11 mouse cellular contexts compared by ENCODE assay signal in genomic region chr17:29399241-29399910, GRCm38 (mm10). TPM values are rescaled to one million over a fixed set of nuclear protein-coding genes. Genes with fewer than 3 reads are reported as not detected.
A peak's percentile ranks its signal among the peaks of the same experiment; 100 is the strongest.
DNase-seq lines count a peak whose midpoint lies in the region; ATAC-seq lines count a peak whose summit lies in the region.
"Had no signal": no experiment of that assay in that cellular context is flagged by ENCODE, and none has a peak within 500 bp of the region (broad histone marks: within the 10 kb centered on the region; RNA-seq: fewer than 3 reads in every experiment).

No protein-coding gene starts in this region.

- H3K9me3 ChIP-seq in embryonic facial prominence, embryonic 11.5 days (replicated peaks; ENCODE audit: control insufficient read depth, low read length): no peaks in the 10 kb centered on the region
- H3K9me3 ChIP-seq in embryonic facial prominence, embryonic 10.5 days: no peaks in the 10 kb centered on the region
- no peaks in the 10 kb centered on the region for H3K9me3 ChIP-seq in midbrain, embryonic 11.5 days (ENCODE audit: control insufficient read depth, low read length)
- H3K9me3 ChIP-seq in midbrain, embryonic 13.5 days: no peaks in the 10 kb centered on the region
- H3K9me3 ChIP-seq in liver, embryonic 12.5 days (replicated peaks): no peaks in the 10 kb centered on the region
- H3K9me3 ChIP-seq in stomach, embryonic 15.5 days: no peaks in the 10 kb centered on the region
- H3K9me3 ChIP-seq: heart, embryonic 12.5 days; limb, embryonic 15.5 days had no signal

- WGBS in embryonic facial prominence, embryonic 11.5 days: 31% methylated on average over 14 of the region's 14 CpGs
- WGBS in embryonic facial prominence, embryonic 10.5 days: 33% methylated on average over 14 of the region's 14 CpGs
- 30% methylated on average over 14 of the region's 14 CpGs for WGBS in midbrain, embryonic 11.5 days
- WGBS in midbrain, embryonic 13.5 days: 43% methylated on average over 14 of the region's 14 CpGs
- 68% methylated on average over 13 of the region's 14 CpGs for WGBS in liver, embryonic 12.5 days (ENCODE audit: insufficient replicate concordance)
- WGBS in stomach, embryonic 15.5 days: 55% methylated on average over 14 of the region's 14 CpGs

- H3K27me3 ChIP-seq in embryonic facial prominence, embryonic 11.5 days (ENCODE audit: control insufficient read depth, insufficient read depth, low read length): no peaks in the 10 kb centered on the region
- H3K27me3 ChIP-seq in embryonic facial prominence, embryonic 10.5 days (replicated peaks; ENCODE audit: low read depth, poor library complexity, severe bottlenecking): peaks cover 41% of the 10 kb centered on the region
- peaks cover 2% of the 10 kb centered on the region for H3K27me3 ChIP-seq in midbrain, embryonic 11.5 days (ENCODE audit: control insufficient read depth, insufficient read depth, low read length)
- H3K27me3 ChIP-seq in midbrain, embryonic 13.5 days: peaks cover 24% of the 10 kb centered on the region
- peaks cover 4% of the 10 kb centered on the region; the same call in 1 of the 2 replicates for H3K27me3 ChIP-seq in liver, embryonic 12.5 days (replicated peaks)
- no peaks in the 10 kb centered on the region for H3K27me3 ChIP-seq in stomach, embryonic 15.5 days (replicated peaks)
- H3K27me3 ChIP-seq: heart, embryonic 12.5 days; limb, embryonic 15.5 days had no signal

- no peak overlapping the region for H3K4me3 ChIP-seq in embryonic facial prominence, embryonic 11.5 days (ENCODE audit: low read depth, low read length)
- H3K4me3 ChIP-seq in embryonic facial prominence, embryonic 10.5 days: no peak overlapping the region
- H3K4me3 ChIP-seq in midbrain, embryonic 11.5 days (ENCODE audit: low read depth, low read length): no peak overlapping the region
- no peak overlapping the region for H3K4me3 ChIP-seq in midbrain, embryonic 13.5 days (replicated peaks)
- no peak overlapping the region for H3K4me3 ChIP-seq in liver, embryonic 12.5 days
- no peak overlapping the region for H3K4me3 ChIP-seq in stomach, embryonic 15.5 days (replicated peaks)
- H3K4me3 ChIP-seq: heart, embryonic 12.5 days had no signal

- DNase-seq in embryonic facial prominence, embryonic 11.5 days (ENCODE audit: low spot score): peak; percentile 24
- DNase-seq in embryonic facial prominence, embryonic 10.5 days (ENCODE audit: low spot score): no peak
- DNase-seq in midbrain, embryonic 11.5 days (ENCODE audit: low spot score, missing footprints): peak; percentile 85
- no peak for DNase-seq in cerebellum, postnatal 4 days (ENCODE audit: low spot score in 2 of 2)
- DNase-seq: cerebellum, adult 9-10 months had no signal

- H3K27ac ChIP-seq in embryonic facial prominence, embryonic 11.5 days (replicated peaks; ENCODE audit: low read depth, low read length): no peak overlapping the region
- no peak overlapping the region; the same call in 1 of the 2 replicates for H3K27ac ChIP-seq in embryonic facial prominence, embryonic 10.5 days (replicated peaks)
- H3K27ac ChIP-seq in midbrain, embryonic 11.5 days (ENCODE audit: low read depth, low read length): no peak overlapping the region
- H3K27ac ChIP-seq in midbrain, embryonic 13.5 days: no peak overlapping the region
- peak overlapping the region; percentile 93 for H3K27ac ChIP-seq in liver, embryonic 12.5 days
- H3K27ac ChIP-seq in stomach, embryonic 15.5 days: peak overlapping the region; percentile 76; the same call in 1 of the 2 replicates

- H3K4me2 ChIP-seq in embryonic facial prominence, embryonic 11.5 days (ENCODE audit: low read depth, low read length): no peak overlapping the region
- H3K4me2 ChIP-seq in midbrain, embryonic 11.5 days: no peak overlapping the region
- H3K4me2 ChIP-seq in midbrain, embryonic 13.5 days (replicated peaks): no peak overlapping the region
- H3K4me2 ChIP-seq in liver, embryonic 12.5 days: peak overlapping the region; percentile 88; the same call in 1 of the 2 replicates
- H3K4me2 ChIP-seq in stomach, embryonic 15.5 days: no peak overlapping the region

- H3K36me3 ChIP-seq in embryonic facial prominence, embryonic 11.5 days (replicated peaks; ENCODE audit: control insufficient read depth, insufficient read depth, low read depth, low read length): no peaks in the 10 kb centered on the region
- H3K36me3 ChIP-seq in embryonic facial prominence, embryonic 10.5 days (replicated peaks): no peaks in the 10 kb centered on the region
- no peaks in the 10 kb centered on the region for H3K36me3 ChIP-seq in midbrain, embryonic 11.5 days (ENCODE audit: control insufficient read depth, insufficient read depth, low read length)
- H3K36me3 ChIP-seq in midbrain, embryonic 13.5 days: no peaks in the 10 kb centered on the region
- H3K36me3 ChIP-seq in liver, embryonic 12.5 days: no peaks in the 10 kb centered on the region
- no peaks in the 10 kb centered on the region for H3K36me3 ChIP-seq in stomach, embryonic 15.5 days
- H3K36me3 ChIP-seq: heart, embryonic 12.5 days; limb, embryonic 15.5 days had no signal

- H3K4me1 ChIP-seq in embryonic facial prominence, embryonic 11.5 days (ENCODE audit: control insufficient read depth, insufficient read depth, low read length): peaks cover 12% of the 10 kb centered on the region
- peaks cover 56% of the 10 kb centered on the region for H3K4me1 ChIP-seq in embryonic facial prominence, embryonic 10.5 days
- H3K4me1 ChIP-seq in midbrain, embryonic 11.5 days (ENCODE audit: control insufficient read depth, insufficient read depth, low read length): peaks cover 22% of the 10 kb centered on the region
- peaks cover 24% of the 10 kb centered on the region for H3K4me1 ChIP-seq in midbrain, embryonic 13.5 days (replicated peaks)
- peaks cover 57% of the 10 kb centered on the region for H3K4me1 ChIP-seq in liver, embryonic 12.5 days
- H3K4me1 ChIP-seq in stomach, embryonic 15.5 days: peaks cover 24% of the 10 kb centered on the region

- no peak overlapping the region; the same call in 1 of the 2 replicates for H3K9ac ChIP-seq in embryonic facial prominence, embryonic 11.5 days (replicated peaks; ENCODE audit: low read length)
- no peak overlapping the region for H3K9ac ChIP-seq in midbrain, embryonic 11.5 days (ENCODE audit: low read length)
- no peak overlapping the region for H3K9ac ChIP-seq in midbrain, embryonic 13.5 days (replicated peaks)
- H3K9ac ChIP-seq in liver, embryonic 12.5 days: peak overlapping the region; percentile 37
- H3K9ac ChIP-seq in stomach, embryonic 15.5 days: no peak overlapping the region
- H3K9ac ChIP-seq: limb, embryonic 15.5 days had no signal

- ATAC-seq in embryonic facial prominence, embryonic 11.5 days (replicated peaks; ENCODE audit: insufficient number of reproducible peaks, low FRiP score, low TSS enrichment, low read depth): no peak
- ATAC-seq in midbrain, embryonic 11.5 days (ENCODE audit: low FRiP score): no peak
- no peak for ATAC-seq in midbrain, embryonic 13.5 days
- ATAC-seq in liver, embryonic 12.5 days: no peak
- ATAC-seq in stomach, embryonic 15.5 days (ENCODE audit: insufficient read depth, low FRiP score, low read depth): no peak
- no peak for ATAC-seq in activated CD4-positive, CD25-positive, alpha-beta regulatory T cell, adult 4 months

RNA-seq across cellular contexts. Expression of gene Fgd2, which starts 38.7 kb away (rescaled TPM):
- 7.0 and 8.6 TPM in 2 replicates for polyA plus RNA-seq in embryonic facial prominence, embryonic 11.5 days (2014; fragmentation: Nextera tagmentation; extraction: Ambion mirVana)
- 10.2 and 12.3 TPM in 2 replicates for polyA plus RNA-seq in embryonic facial prominence, embryonic 10.5 days (2016; fragmentation: Nextera tagmentation; extraction: Ambion mirVana)
- polyA plus RNA-seq in midbrain, embryonic 11.5 days (2014; fragmentation: Nextera tagmentation; extraction: Ambion mirVana): 2.2 and 2.4 TPM in 2 replicates
- 3.2 and 3.3 TPM in 2 replicates for polyA plus RNA-seq in midbrain, embryonic 13.5 days (2015; fragmentation: Nextera tagmentation; extraction: Ambion mirVana)
- polyA plus RNA-seq in liver, embryonic 12.5 days (2016; fragmentation: Nextera tagmentation; extraction: Ambion mirVana): 5.1 and 5.9 TPM in 2 replicates
- polyA plus RNA-seq in stomach, embryonic 15.5 days (2015; fragmentation: Nextera tagmentation; extraction: Ambion mirVana): 11.3 and 12.5 TPM in 2 replicates
- polyA plus RNA-seq in activated CD4-positive, CD25-positive, alpha-beta regulatory T cell, adult 4 months (2017; shearing (Covaris generic)): 1 to 10 TPM in 1 of 2 experiments, under 1 TPM in 1; 0.79 to 2.5 TPM

RNA-seq across cellular contexts. Expression of gene Mtch1, which starts 51.6 kb away (rescaled TPM):
- 370 and 382 TPM in 2 replicates for polyA plus RNA-seq in embryonic facial prominence, embryonic 11.5 days (2014; fragmentation: Nextera tagmentation; extraction: Ambion mirVana)
- 278 and 280 TPM in 2 replicates for polyA plus RNA-seq in embryonic facial prominence, embryonic 10.5 days (2016; fragmentation: Nextera tagmentation; extraction: Ambion mirVana)
- polyA plus RNA-seq in midbrain, embryonic 11.5 days (2014; fragmentation: Nextera tagmentation; extraction: Ambion mirVana): 348 and 375 TPM in 2 replicates
- polyA plus RNA-seq in midbrain, embryonic 13.5 days (2015; fragmentation: Nextera tagmentation; extraction: Ambion mirVana): 398 and 461 TPM in 2 replicates
- polyA plus RNA-seq in liver, embryonic 12.5 days (2016; fragmentation: Nextera tagmentation; extraction: Ambion mirVana): 107 and 109 TPM in 2 replicates
- 250 and 272 TPM in 2 replicates for polyA plus RNA-seq in stomach, embryonic 15.5 days (2015; fragmentation: Nextera tagmentation; extraction: Ambion mirVana)
- 10 to 100 TPM; 14.6 to 18.4 TPM for polyA plus RNA-seq in activated CD4-positive, CD25-positive, alpha-beta regulatory T cell, adult 4 months (2017; shearing (Covaris generic))

Comparison
In these comparisons a context has a peak if more than half of its experiments do, and no peak if none do; other contexts are left out.
1. DNase-seq: peak in embryonic facial prominence, embryonic 11.5 days (single experiment) and midbrain, embryonic 11.5 days (single experiment); none in embryonic facial prominence, embryonic 10.5 days (single experiment) and cerebellum, postnatal 4 days (0 of 2).
2. H3K27ac ChIP-seq: peak in liver, embryonic 12.5 days (single experiment) and stomach, embryonic 15.5 days (single experiment); none in embryonic facial prominence, embryonic 11.5 days (single experiment), embryonic facial prominence, embryonic 10.5 days (single experiment), midbrain, embryonic 11.5 days (single experiment) and midbrain, embryonic 13.5 days (single experiment).